Comparison of ENCODE assay signal across 8 mouse cellular contexts in genomic region chr4:129332846-129333245, GRCm38 (mm10). TPM values are rescaled to one million over a fixed set of nuclear protein-coding genes. Genes with fewer than 3 reads are reported as not detected.
DNase-seq lines count a peak whose midpoint lies in the region; ATAC-seq and TF ChIP-seq lines count a peak whose summit lies in the region.

No protein-coding gene starts in this region.

- peaks cover 34% of the 10 kb centered on the region for H3K4me1 ChIP-seq in heart, embryonic 13.5 days
- H3K4me1 ChIP-seq in E14TG2a.4 (replicated peaks; ENCODE audit: low read depth, low read length) = peaks cover 58% of the 10 kb centered on the region
- H3K4me1 ChIP-seq in forebrain, embryonic 16.5 days (replicated peaks; ENCODE audit: control insufficient read depth, insufficient read depth, low read length) = peaks cover 31% of the 10 kb centered on the region
- H3K4me1 ChIP-seq in liver, embryonic 13.5 days (replicated peaks) = peaks cover 56% of the 10 kb centered on the region

- 48% methylated on average over 1 of the region's 1 CpGs for WGBS in heart, embryonic 13.5 days
- WGBS in forebrain, embryonic 16.5 days = 19% methylated on average over 1 of the region's 1 CpGs
- 55% methylated on average over 1 of the region's 1 CpGs for WGBS in liver, embryonic 13.5 days (ENCODE audit: insufficient replicate concordance)

- no peak overlapping the region for H3K27ac ChIP-seq in heart, embryonic 13.5 days (replicated peaks)
- no peak overlapping the region for H3K27ac ChIP-seq in forebrain, embryonic 16.5 days (ENCODE audit: low read length)
- H3K27ac ChIP-seq in liver, embryonic 13.5 days = no peak overlapping the region

- no peak for DNase-seq in heart, adult 8-10 months (ENCODE audit: low spot score)
- DNase-seq in liver, embryonic 13.5 days = no peak
- no peak for DNase-seq in right cerebral cortex, adult 2 months (ENCODE audit: low spot score in 2 of 2)
- DNase-seq in embryo, embryonic 10 days (ENCODE audit: low spot score) = no peak

- ATAC-seq in heart, embryonic 13.5 days (ENCODE audit: extremely low read depth, insufficient number of reproducible peaks, low FRiP score, low TSS enrichment) = no peak
- ATAC-seq in forebrain, embryonic 16.5 days = no peak
- ATAC-seq in liver, embryonic 13.5 days (ENCODE audit: low read depth) = no peak
- no peak for ATAC-seq in erythroid progenitor cell, adult 5-6 weeks (replicated peaks; ENCODE audit: low FRiP score, poor library complexity, severe bottlenecking)

- TF ChIP-seq CTCF in E14TG2a.4 (conservative IDR thresholded peaks at IDR 0.05; ENCODE audit: low read length) = no peak

- peak overlapping the region; percentile 78 for H3K4me2 ChIP-seq in heart, embryonic 13.5 days
- H3K4me2 ChIP-seq in forebrain, embryonic 16.5 days (ENCODE audit: low read length) = peak overlapping the region; percentile 76
- H3K4me2 ChIP-seq in liver, embryonic 13.5 days = peak overlapping the region; percentile 83

- H3K27me3 ChIP-seq in heart, embryonic 13.5 days (replicated peaks) = no peaks in the 10 kb centered on the region
- no peaks in the 10 kb centered on the region for H3K27me3 ChIP-seq in E14TG2a.4 (ENCODE audit: insufficient read depth, low read length)
- no peaks in the 10 kb centered on the region for H3K27me3 ChIP-seq in forebrain, embryonic 16.5 days (replicated peaks; ENCODE audit: control insufficient read depth, insufficient read depth, low read length)
- no peaks in the 10 kb centered on the region for H3K27me3 ChIP-seq in liver, embryonic 13.5 days

- peaks cover 55% of the 10 kb centered on the region for H3K36me3 ChIP-seq in heart, embryonic 13.5 days
- peaks cover 71% of the 10 kb centered on the region for H3K36me3 ChIP-seq in E14TG2a.4 (ENCODE audit: insufficient read depth, low read length)
- peaks cover 8% of the 10 kb centered on the region for H3K36me3 ChIP-seq in forebrain, embryonic 16.5 days (ENCODE audit: control insufficient read depth, insufficient read depth)
- H3K36me3 ChIP-seq in liver, embryonic 13.5 days = peaks cover 59% of the 10 kb centered on the region

- H3K9ac ChIP-seq in heart, embryonic 13.5 days = peak overlapping the region; percentile 98
- H3K9ac ChIP-seq in forebrain, embryonic 16.5 days (replicated peaks; ENCODE audit: low read depth, low read length) = no peak overlapping the region
- peak overlapping the region; percentile 89 for H3K9ac ChIP-seq in liver, embryonic 13.5 days

- H3K4me3 ChIP-seq in heart, embryonic 13.5 days = peak overlapping the region; percentile 71
- peak overlapping the region; percentile 99 for H3K4me3 ChIP-seq in E14TG2a.4 (replicated peaks; ENCODE audit: low read length)
- H3K4me3 ChIP-seq in forebrain, embryonic 16.5 days (replicated peaks; ENCODE audit: low read length) = no peak overlapping the region; the same call in 1 of the 2 replicates
- H3K4me3 ChIP-seq in liver, embryonic 13.5 days (replicated peaks) = peak overlapping the region; percentile 90

- no peaks in the 10 kb centered on the region for H3K9me3 ChIP-seq in heart, embryonic 13.5 days
- no peaks in the 10 kb centered on the region for H3K9me3 ChIP-seq in E14TG2a.4 (ENCODE audit: low read length)
- H3K9me3 ChIP-seq in forebrain, embryonic 16.5 days (ENCODE audit: control insufficient read depth, low read length) = no peaks in the 10 kb centered on the region
- H3K9me3 ChIP-seq in liver, embryonic 13.5 days (replicated peaks) = no peaks in the 10 kb centered on the region

RNA-seq across cellular contexts. Expression of gene Rbbp4, which starts 2.3 kb away (rescaled TPM):
- polyA plus RNA-seq in heart, embryonic 13.5 days (2015; fragmentation: Nextera tagmentation; extraction: Ambion mirVana) = 279 and 297 TPM in 2 replicates
- total RNA-seq in heart, adult 8-10 months (2022) = 10 to 100 TPM; 57.2 to 73.7 (median 65.6) TPM
- 388 and 437 TPM in 2 replicates for polyA plus RNA-seq in forebrain, embryonic 16.5 days (2015; fragmentation: Nextera tagmentation; extraction: Ambion mirVana)
- 290 and 339 TPM in 2 replicates for polyA plus RNA-seq in liver, embryonic 13.5 days (2015; fragmentation: Nextera tagmentation; extraction: Ambion mirVana)
- 177 and 270 TPM in 2 replicates for total RNA-seq in erythroid progenitor cell, adult 5-6 weeks (2015; ENCODE audit: low replicate concordance)
- total RNA-seq in erythroid progenitor cell, adult 5-6 weeks (2017; ENCODE audit: low replicate concordance) = 159 and 296 TPM in 2 replicates

RNA-seq across cellular contexts. Expression of gene Zbtb8os, which starts 2.6 kb away (rescaled TPM):
- polyA plus RNA-seq in heart, embryonic 13.5 days (2015; fragmentation: Nextera tagmentation; extraction: Ambion mirVana) = 36.6 and 45.0 TPM in 2 replicates
- 10 to 100 TPM; 20.6 to 30.7 (median 27.4) TPM for total RNA-seq in heart, adult 8-10 months (2022)
- 25.8 and 26.0 TPM in 2 replicates for polyA plus RNA-seq in forebrain, embryonic 16.5 days (2015; fragmentation: Nextera tagmentation; extraction: Ambion mirVana)
- 30.4 and 34.6 TPM in 2 replicates for polyA plus RNA-seq in liver, embryonic 13.5 days (2015; fragmentation: Nextera tagmentation; extraction: Ambion mirVana)
- 11.5 and 16.8 TPM in 2 replicates for total RNA-seq in erythroid progenitor cell, adult 5-6 weeks (2015; ENCODE audit: low replicate concordance)
- total RNA-seq in erythroid progenitor cell, adult 5-6 weeks (2017; ENCODE audit: low replicate concordance) = 16.3 and 23.0 TPM in 2 replicates

RNA-seq across cellular contexts. Expression of gene Zbtb8a, which starts 45.1 kb away (rescaled TPM):
- polyA plus RNA-seq in heart, embryonic 13.5 days (2015; fragmentation: Nextera tagmentation; extraction: Ambion mirVana) = 9.9 and 11.0 TPM in 2 replicates
- total RNA-seq in heart, adult 8-10 months (2022) = 1 to 10 TPM; 2.1 to 3.7 (median 3.1) TPM
- polyA plus RNA-seq in forebrain, embryonic 16.5 days (2015; fragmentation: Nextera tagmentation; extraction: Ambion mirVana) = 17.8 and 18.6 TPM in 2 replicates
- 2.4 and 2.7 TPM in 2 replicates for polyA plus RNA-seq in liver, embryonic 13.5 days (2015; fragmentation: Nextera tagmentation; extraction: Ambion mirVana)
- 1.7 and 6.1 TPM in 2 replicates for total RNA-seq in erythroid progenitor cell, adult 5-6 weeks (2015; ENCODE audit: low replicate concordance)
- 0.98 and 4.6 TPM in 2 replicates for total RNA-seq in erythroid progenitor cell, adult 5-6 weeks (2017; ENCODE audit: low replicate concordance)

RNA-seq across cellular contexts. Expression of gene Sync, which starts 45.4 kb away (rescaled TPM):
- 1.1 and 1.6 TPM in 2 replicates for polyA plus RNA-seq in heart, embryonic 13.5 days (2015; fragmentation: Nextera tagmentation; extraction: Ambion mirVana)
- 10 to 100 TPM; 19.5 to 31.7 (median 25.4) TPM for total RNA-seq in heart, adult 8-10 months (2022)
- 0.31 and 0.38 TPM in 2 replicates for polyA plus RNA-seq in forebrain, embryonic 16.5 days (2015; fragmentation: Nextera tagmentation; extraction: Ambion mirVana)
- polyA plus RNA-seq in liver, embryonic 13.5 days (2015; fragmentation: Nextera tagmentation; extraction: Ambion mirVana) = 0.07 and 0.13 TPM in 2 replicates
- not detected in 2 replicates for total RNA-seq in erythroid progenitor cell, adult 5-6 weeks (2015; ENCODE audit: low replicate concordance)
- not detected in 2 replicates for total RNA-seq in erythroid progenitor cell, adult 5-6 weeks (2017; ENCODE audit: low replicate concordance)
